Mouse (Mus musculus) embryonic facial prominence, embryonic 11.5 days (tissue): ENCODE measurements around the gene Mbtps2. TPM values are rescaled to one million over a fixed set of nuclear protein-coding genes. Genes with fewer than 3 reads are reported as not detected.

Source experiments
- ATAC-seq: fragments of 200-750 bp; cut with Nextera tagmentation; replicated peaks from 2 replicates; pipeline ENCODE4 v1.8.0; 2017; ENCODE audit warnings: low read depth; ENCODE audit not compliant: insufficient number of reproducible peaks, low FRiP score, low TSS enrichment
- DNase-seq: peaks from one replicate; pipeline ENCODE4 v3.0.0-alpha.2; 2015; ENCODE audit warnings: low spot score
- H3K27ac ChIP-seq: fragments of 300-500 bp; sonication (generic); replicated peaks from 2 replicates; pipeline ENCODE4 v1.5.1; 2014; ENCODE audit warnings: mild to moderate bottlenecking, low read depth, low read length, control low read depth
- H3K27me3 ChIP-seq: fragments of 300-500 bp; sonication (generic); 2 replicates; pipeline ENCODE4 v1.6.1; 2014; ENCODE audit warnings: mild to moderate bottlenecking, low read length, moderate library complexity, mixed read lengths; ENCODE audit not compliant: control insufficient read depth, insufficient read depth
- H3K36me3 ChIP-seq: fragments of 300-500 bp; sonication (generic); replicated peaks from 2 replicates; pipeline ENCODE4 v1.6.1; 2014; ENCODE audit warnings: low read depth, mild to moderate bottlenecking, low read length, moderate library complexity, mixed read lengths; ENCODE audit not compliant: control insufficient read depth, insufficient read depth
- H3K4me1 ChIP-seq: fragments of 300-500 bp; sonication (generic); 2 replicates; pipeline ENCODE4 v1.6.1; 2014; ENCODE audit warnings: low read length, mixed read lengths; ENCODE audit not compliant: control insufficient read depth, insufficient read depth
- H3K4me2 ChIP-seq: fragments of 300-500 bp; sonication (generic); 2 replicates; pipeline ENCODE4 v1.6.1; 2014; ENCODE audit warnings: low read depth, mild to moderate bottlenecking, control low read depth, low read length, moderate library complexity
- H3K4me3 ChIP-seq: fragments of 300-500 bp; sonication (generic); 2 replicates; pipeline ENCODE4 v1.5.1; 2014; ENCODE audit warnings: low read depth, low read length, control low read depth
- H3K9ac ChIP-seq: fragments of 300-500 bp; sonication (generic); replicated peaks from 2 replicates; pipeline ENCODE4 v1.6.1; 2014; ENCODE audit warnings: mild to moderate bottlenecking, control low read depth, low read length
- H3K9me3 ChIP-seq: fragments of 300-500 bp; sonication (generic); replicated peaks from 2 replicates; pipeline ENCODE4 v1.6.1; 2016; ENCODE audit warnings: mild to moderate bottlenecking, low read length, inconsistent platforms, mixed read lengths; ENCODE audit not compliant: control insufficient read depth
- WGBS: fragments of 180-500 bp; shearing (Covaris S2); extraction: QIAGEN DNeasy Blood & Tissue Kit; methylation state at CpG from one replicate; pipeline ENCODE4 v1.1.7; 2014; 5-methylcytosine and 5-hydroxymethylcytosine counted together
- polyA plus RNA-seq: library from polyadenylated mRNA; unstranded; fragments of >200 nt; fragmentation: Nextera tagmentation; extraction: Ambion mirVana; gene quantifications from 2 replicates; pipeline ENCODE4 v1.2.1, GENCODE M21; 2014

Mbtps2 gene
- polyA plus RNA-seq, 1 experiment from 2014 or later, result 27.0 TPM

- Histone ChIP-seq H3K4me2 (no peak overlapping the region), H3K36me3 (no peaks in the 10 kb centered on the region), H3K9me3 (no peaks in the 10 kb centered on the region), H3K9ac (no peak overlapping the region), H3K4me3 (no peak overlapping the region), H3K27ac (no peak overlapping the region), H3K27me3 (no peaks in the 10 kb centered on the region), H3K4me1 (no peaks in the 10 kb centered on the region)
- ATAC-seq (no peak), DNase-seq (no peak)
- 76% methylated on average over 6 of the region's 6 CpGs for WGBS
Observed at GRCm38 (mm10) chrX:157579108-157579614, 19.4 kb downstream of the Mbtps2 start.

- no peak for ATAC-seq
- Histone ChIP-seq H3K4me1 (no peaks in the 10 kb centered on the region), H3K9ac (no peak overlapping the region), H3K4me3 (no peak overlapping the region), H3K36me3 (no peaks in the 10 kb centered on the region), H3K27me3 (no peaks in the 10 kb centered on the region), H3K27ac (no peak overlapping the region), H3K9me3 (no peaks in the 10 kb centered on the region), H3K4me2 (no peak overlapping the region)
- DNase-seq, result no peak
- WGBS, result 86% methylated on average over 2 of the region's 2 CpGs
Observed at GRCm38 (mm10) chrX:157574683-157575082, 23.8 kb downstream of the Mbtps2 start.

- no peak within 1 kb of the TSS for H3K27ac ChIP-seq
- ATAC-seq (no peak), DNase-seq (no peak)
- no peaks in the 10 kb centered on the region for H3K4me1 ChIP-seq
- H3K27me3 ChIP-seq, result no peaks in the 10 kb centered on the region
- WGBS, result 85% methylated on average over 26 of the region's 26 CpGs
- no peak within 1 kb of the TSS for H3K9ac ChIP-seq
- H3K9me3 ChIP-seq, result no peaks in the 10 kb centered on the region
- no peak within 1 kb of the TSS for H3K4me2 ChIP-seq
- H3K36me3 ChIP-seq, result no peaks in the 10 kb centered on the region
- no peak within 1 kb of the TSS for H3K4me3 ChIP-seq
Observed at GRCm38 (mm10) chrX:157568840-157569239, 29.7 kb downstream of the Mbtps2 start, which contains the start of gene Yy2. Gene Yy2, minus strand, starts transcription at chrX:157568985.

GRCm38 (mm10) chrX:157563794-157564193, 34.7 kb downstream of the Mbtps2 start:
- H3K36me3 ChIP-seq, result no peaks in the 10 kb centered on the region
- DNase-seq, result no peak
- no peak for ATAC-seq
- no peaks in the 10 kb centered on the region for H3K9me3 ChIP-seq
- H3K27ac ChIP-seq, result no peak overlapping the region
- H3K9ac ChIP-seq, result no peak overlapping the region
- H3K4me2 ChIP-seq, result no peak overlapping the region
- no peaks in the 10 kb centered on the region for H3K27me3 ChIP-seq
- H3K4me1 ChIP-seq, result no peaks in the 10 kb centered on the region
- WGBS, result 85% methylated on average over 10 of the region's 10 CpGs
- no peak overlapping the region for H3K4me3 ChIP-seq

GRCm38 (mm10) chrX:157547082-157547481, 51.4 kb downstream of the Mbtps2 start:
- no peak overlapping the region for H3K4me2 ChIP-seq
- 27% methylated on average over 3 of the region's 3 CpGs for WGBS
- no peaks in the 10 kb centered on the region for H3K4me1 ChIP-seq
- no peak overlapping the region for H3K27ac ChIP-seq
- DNase-seq (peak; percentile 16), ATAC-seq (0 out of 2 replicates have a peak, but pooled peaks have one; percentile 67)
- H3K9ac ChIP-seq, result no peak overlapping the region
- H3K27me3 ChIP-seq, result no peaks in the 10 kb centered on the region
- H3K4me3 ChIP-seq, result no peak overlapping the region
- H3K36me3 ChIP-seq, result no peaks in the 10 kb centered on the region
- no peaks in the 10 kb centered on the region for H3K9me3 ChIP-seq

GRCm38 (mm10) chrX:157506400-157506799, 92.1 kb downstream of the Mbtps2 start:
- DNase-seq (no peak), ATAC-seq (no peak)
- no peak overlapping the region for H3K27ac ChIP-seq
- H3K4me3 ChIP-seq, result no peak overlapping the region
- no peak overlapping the region for H3K4me2 ChIP-seq
- 71% methylated on average over 5 of the region's 5 CpGs for WGBS
- no peaks in the 10 kb centered on the region for H3K4me1 ChIP-seq
- H3K27me3 ChIP-seq, result no peaks in the 10 kb centered on the region
- H3K9me3 ChIP-seq, result no peaks in the 10 kb centered on the region
- H3K36me3 ChIP-seq, result no peaks in the 10 kb centered on the region
- H3K9ac ChIP-seq, result no peak overlapping the region

GRCm38 (mm10) chrX:157504506-157504905, 94.0 kb downstream of the Mbtps2 start:
- Histone ChIP-seq H3K36me3 (no peaks in the 10 kb centered on the region), H3K9me3 (no peaks in the 10 kb centered on the region), H3K27me3 (no peaks in the 10 kb centered on the region), H3K9ac (no peak overlapping the region), H3K4me1 (no peaks in the 10 kb centered on the region), H3K4me3 (no peak overlapping the region), H3K4me2 (no peak overlapping the region), H3K27ac (no peak overlapping the region)
- ATAC-seq (no peak), DNase-seq (no peak)
- 77% methylated on average over 1 of the region's 1 CpGs for WGBS

- WGBS, result 79% methylated on average over 2 of the region's 2 CpGs
- Histone ChIP-seq H3K4me3 (no peak overlapping the region), H3K27me3 (no peaks in the 10 kb centered on the region), H3K9ac (no peak overlapping the region), H3K27ac (no peak overlapping the region), H3K9me3 (no peaks in the 10 kb centered on the region), H3K4me1 (no peaks in the 10 kb centered on the region), H3K4me2 (no peak overlapping the region), H3K36me3 (no peaks in the 10 kb centered on the region)
- no peak for DNase-seq
- no peak for ATAC-seq
Observed at GRCm38 (mm10) chrX:157501871-157502270, 96.6 kb downstream of the Mbtps2 start.
